Mouse (Mus musculus) C2C12 (cell line): Measurements from ENCODE around the gene Htatip2. TPM values are rescaled to one million over a fixed set of nuclear protein-coding genes. Genes with fewer than 3 reads are reported as not detected.

Source experiments
- H3K27me3 ChIP-seq: one replicate; pipeline ENCODE4 v1.6.1; 2011; ENCODE audit not compliant: control insufficient read depth, insufficient read depth, insufficient read length
- H3K36me3 ChIP-seq: one replicate; pipeline ENCODE4 v1.6.1; 2011; ENCODE audit not compliant: control insufficient read depth, insufficient read depth
- H3K4me3 ChIP-seq: one replicate; pipeline ENCODE4 v1.5.1; 2011; ENCODE audit warnings: mild to moderate bottlenecking, control low read depth; ENCODE audit not compliant: poor library complexity, insufficient read depth, severe bottlenecking
- H3K79me2 ChIP-seq: one replicate; pipeline ENCODE4 v1.6.1; 2011; ENCODE audit not compliant: control insufficient read depth, insufficient read depth
- H3K79me3 ChIP-seq: one replicate; pipeline ENCODE4 v1.6.1; 2011; ENCODE audit warnings: low read depth, control low read depth
- H3ac ChIP-seq: one replicate; pipeline ENCODE3; 2011; ENCODE audit warnings: low read depth; ENCODE audit not compliant: control insufficient read depth, insufficient read length
- CEBPB ChIP-seq: IDR thresholded peaks from one replicate; pipeline ENCODE4 v1.6.1; 2011; ENCODE audit warnings: low read depth, mild to moderate bottlenecking, control low read depth, moderate library complexity
- CTCF ChIP-seq: IDR thresholded peaks from one replicate; pipeline ENCODE4 v1.5.1; 2011; ENCODE audit not compliant: control insufficient read depth, insufficient read depth, insufficient read length
- FOSL1 ChIP-seq: IDR thresholded peaks from one replicate; pipeline ENCODE4 v1.8.0; 2011; ENCODE audit warnings: mild to moderate bottlenecking, low read length; ENCODE audit not compliant: poor library complexity, insufficient read depth, severe bottlenecking
- MAX ChIP-seq: IDR thresholded peaks from one replicate; pipeline ENCODE4 v1.6.1; 2011; ENCODE audit warnings: mild to moderate bottlenecking, control low read depth
- MYOD1 ChIP-seq: IDR thresholded peaks from one replicate; pipeline ENCODE4 v1.6.1; 2011; ENCODE audit warnings: low read depth; ENCODE audit not compliant: control insufficient read depth, insufficient read length
- MYOG ChIP-seq: IDR thresholded peaks from one replicate; pipeline ENCODE4 v1.6.1; 2011; ENCODE audit not compliant: control insufficient read depth, insufficient read length; ENCODE audit errors: extremely low read depth
- USF1 ChIP-seq: IDR thresholded peaks from one replicate; pipeline ENCODE4 v1.6.1; 2011; ENCODE audit warnings: low read depth, mild to moderate bottlenecking, control low read depth, moderate library complexity
- polyA plus RNA-seq: library from polyadenylated mRNA; unstranded; fragments of >200 nt; fragmentation: generic; extraction: Trizol; gene quantifications from one replicate; pipeline ENCODE4 v1.2.1, GENCODE M21; 2012; ENCODE audit warnings: missing spikeins

Htatip2 gene
- polyA plus RNA-seq, 1 experiment: 0.66 TPM

DNA sequence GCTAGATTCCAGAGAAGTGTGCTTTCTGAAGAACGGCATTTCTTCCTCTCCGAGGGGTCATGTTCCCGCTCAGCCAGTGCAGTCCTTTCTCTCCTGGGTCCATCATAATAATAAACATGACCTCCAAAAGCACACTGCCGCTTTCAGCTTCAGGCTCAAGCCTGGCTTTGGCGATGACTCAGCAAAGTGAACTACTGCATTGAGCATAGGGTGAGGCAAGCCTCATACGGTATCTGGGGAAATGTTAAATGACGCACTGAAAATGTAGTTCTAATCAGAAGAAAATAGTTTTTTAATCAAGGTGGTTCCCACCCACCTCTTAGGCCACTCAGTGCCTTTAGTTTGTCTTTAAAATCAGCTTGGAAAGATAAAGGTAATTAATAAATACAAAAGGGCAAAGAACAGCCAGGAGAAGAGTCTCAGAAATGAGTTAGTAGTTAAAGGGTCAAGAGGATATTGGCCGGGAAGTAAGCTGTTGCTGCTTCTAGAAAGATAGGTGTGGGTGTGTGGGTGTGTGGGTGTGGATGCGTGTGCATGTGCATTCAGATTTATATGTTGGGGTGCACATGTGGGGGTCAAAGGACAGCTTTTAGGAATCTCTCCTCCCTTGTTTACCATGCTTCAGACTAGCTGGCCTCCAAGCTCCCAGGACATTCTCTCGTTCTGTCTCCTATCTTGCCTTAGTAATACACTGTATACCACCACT is 5.2 kb downstream of the Htatip2 start:
- Histone ChIP-seq H3K36me3 (no peaks in the 10 kb centered on the region), H3ac (no peak overlapping the region), H3K79me2 (no peaks in the 10 kb centered on the region), H3K27me3 (no peaks in the 10 kb centered on the region), H3K4me3 (no peak overlapping the region), H3K79me3 (no peaks in the 10 kb centered on the region)
- TF ChIP-seq MYOG: no peak
- TF ChIP-seq CTCF: no peak
- TF ChIP-seq MAX: no peak
- no peak for TF ChIP-seq FOSL1
- no peak for TF ChIP-seq CEBPB
- no peak for TF ChIP-seq MYOD1
- TF ChIP-seq USF1: no peak

DNA sequence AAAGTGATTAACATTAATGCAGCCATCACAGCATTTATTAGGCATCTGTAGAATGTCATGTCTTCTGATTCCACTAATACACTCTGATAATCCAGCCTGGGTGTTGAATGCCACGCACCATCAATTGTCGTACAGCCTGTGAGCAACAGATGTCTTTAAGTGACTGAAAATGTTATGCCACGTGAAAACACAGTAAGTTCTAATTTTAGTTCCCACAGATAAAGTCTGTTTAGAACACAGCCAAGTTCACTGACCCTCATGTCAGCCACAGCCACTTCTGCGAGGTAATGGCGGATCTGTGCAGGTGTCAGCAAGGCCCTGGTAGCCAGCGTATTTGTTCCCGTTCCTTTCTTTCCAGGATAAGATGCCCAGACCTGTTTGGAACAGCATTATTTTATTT is 7.3 kb downstream of the Htatip2 start:
- TF ChIP-seq CEBPB: no peak
- no peak for TF ChIP-seq MYOD1
- TF ChIP-seq FOSL1: no peak
- no peak for TF ChIP-seq MYOG
- no peak for TF ChIP-seq MAX
- no peak for TF ChIP-seq CTCF
- no peak for TF ChIP-seq USF1
- Histone ChIP-seq H3K79me2 (no peaks in the 10 kb centered on the region), H3K36me3 (no peaks in the 10 kb centered on the region), H3K79me3 (no peaks in the 10 kb centered on the region), H3K4me3 (no peak overlapping the region), H3K27me3 (no peaks in the 10 kb centered on the region), H3ac (no peak overlapping the region)

DNA sequence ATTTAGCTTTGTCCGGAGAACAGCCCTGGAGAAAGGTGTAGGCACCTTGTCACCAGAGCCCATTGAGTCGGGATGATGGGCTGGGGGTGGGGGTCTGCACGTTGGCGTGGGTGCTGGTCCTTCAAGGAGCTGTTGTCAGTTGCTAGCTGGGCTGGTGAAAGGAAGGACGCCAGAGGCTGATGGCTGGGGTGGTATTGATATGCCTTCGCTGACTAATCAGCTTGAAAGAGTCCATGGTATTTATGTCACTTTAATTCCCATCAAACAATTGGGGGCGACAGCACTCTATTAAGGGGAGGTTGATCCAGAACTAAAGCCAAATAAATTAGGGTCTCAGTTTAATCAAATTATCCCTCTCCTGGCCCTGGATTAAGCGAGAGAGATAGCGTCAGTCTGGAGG is 9.6 kb downstream of the Htatip2 start:
- H3ac ChIP-seq: no peak overlapping the region
- H3K79me3 ChIP-seq: no peaks in the 10 kb centered on the region
- H3K79me2 ChIP-seq: no peaks in the 10 kb centered on the region
- H3K27me3 ChIP-seq: no peaks in the 10 kb centered on the region
- no peak for TF ChIP-seq USF1
- no peak for TF ChIP-seq MYOG
- no peak for TF ChIP-seq CTCF
- no peak for TF ChIP-seq FOSL1
- TF ChIP-seq MYOD1: no peak
- TF ChIP-seq MAX: no peak
- no peak for TF ChIP-seq CEBPB
- no peaks in the 10 kb centered on the region for H3K36me3 ChIP-seq
- no peak overlapping the region for H3K4me3 ChIP-seq

DNA sequence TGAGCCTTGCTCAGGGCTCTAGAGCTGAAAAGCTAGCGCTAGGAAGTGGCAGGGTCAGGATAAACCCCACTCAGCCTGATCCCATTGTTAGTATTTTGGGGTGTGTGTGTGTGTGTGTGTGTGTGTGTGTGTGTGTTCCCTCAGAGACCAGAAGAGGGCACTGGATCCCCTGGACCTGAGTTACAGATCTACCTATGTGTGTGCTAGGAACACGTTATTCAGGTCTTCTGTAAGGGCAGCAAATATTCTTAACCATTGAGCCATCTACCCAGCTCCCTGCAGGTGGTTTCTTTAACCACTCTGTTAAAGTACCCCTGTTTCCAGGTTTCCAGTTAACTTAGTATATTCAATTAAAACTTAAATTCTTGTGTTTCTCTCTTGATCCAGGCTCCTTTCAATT is 15.5 kb downstream of the Htatip2 start:
- TF ChIP-seq FOSL1: no peak
- no peak for TF ChIP-seq USF1

DNA sequence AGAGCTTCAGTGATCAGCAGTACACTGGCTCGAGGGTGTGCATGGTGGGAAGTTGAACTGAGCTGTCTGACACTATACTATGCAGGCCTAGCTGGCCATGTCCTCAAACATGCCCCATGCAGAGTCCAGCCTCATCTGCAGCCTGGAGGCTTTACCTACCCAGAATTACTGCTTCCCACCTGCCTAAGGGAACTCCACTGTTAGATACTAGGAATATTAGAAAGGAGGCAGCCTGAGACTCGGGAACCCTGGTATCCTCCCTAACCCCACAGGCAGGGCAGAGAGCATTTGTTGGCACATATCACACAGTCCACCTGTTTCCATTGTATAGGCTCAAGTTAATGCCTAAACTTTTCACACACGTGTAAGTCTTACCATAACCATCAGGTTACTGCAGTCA is 18.7 kb downstream of the Htatip2 start:
- Histone ChIP-seq H3K79me3 (peaks cover 8% of the 10 kb centered on the region), H3K36me3 (peaks cover 21% of the 10 kb centered on the region), H3K79me2 (peaks cover 16% of the 10 kb centered on the region), H3ac (no peak overlapping the region), H3K27me3 (no peaks in the 10 kb centered on the region), H3K4me3 (no peak overlapping the region)
- no peak for TF ChIP-seq MAX
- no peak for TF ChIP-seq USF1
- no peak for TF ChIP-seq CTCF
- no peak for TF ChIP-seq CEBPB
- no peak for TF ChIP-seq FOSL1
- no peak for TF ChIP-seq MYOG
- no peak for TF ChIP-seq MYOD1

More for the DNA sequence above, 15.5 kb downstream of the Htatip2 start:
- no peaks in the 10 kb centered on the region for H3K27me3 ChIP-seq
- H3K36me3 ChIP-seq: no peaks in the 10 kb centered on the region
- no peak overlapping the region for H3K4me3 ChIP-seq
- peaks cover 8% of the 10 kb centered on the region for H3K79me2 ChIP-seq
- no peak overlapping the region for H3ac ChIP-seq
- peaks cover 4% of the 10 kb centered on the region for H3K79me3 ChIP-seq

DNA sequence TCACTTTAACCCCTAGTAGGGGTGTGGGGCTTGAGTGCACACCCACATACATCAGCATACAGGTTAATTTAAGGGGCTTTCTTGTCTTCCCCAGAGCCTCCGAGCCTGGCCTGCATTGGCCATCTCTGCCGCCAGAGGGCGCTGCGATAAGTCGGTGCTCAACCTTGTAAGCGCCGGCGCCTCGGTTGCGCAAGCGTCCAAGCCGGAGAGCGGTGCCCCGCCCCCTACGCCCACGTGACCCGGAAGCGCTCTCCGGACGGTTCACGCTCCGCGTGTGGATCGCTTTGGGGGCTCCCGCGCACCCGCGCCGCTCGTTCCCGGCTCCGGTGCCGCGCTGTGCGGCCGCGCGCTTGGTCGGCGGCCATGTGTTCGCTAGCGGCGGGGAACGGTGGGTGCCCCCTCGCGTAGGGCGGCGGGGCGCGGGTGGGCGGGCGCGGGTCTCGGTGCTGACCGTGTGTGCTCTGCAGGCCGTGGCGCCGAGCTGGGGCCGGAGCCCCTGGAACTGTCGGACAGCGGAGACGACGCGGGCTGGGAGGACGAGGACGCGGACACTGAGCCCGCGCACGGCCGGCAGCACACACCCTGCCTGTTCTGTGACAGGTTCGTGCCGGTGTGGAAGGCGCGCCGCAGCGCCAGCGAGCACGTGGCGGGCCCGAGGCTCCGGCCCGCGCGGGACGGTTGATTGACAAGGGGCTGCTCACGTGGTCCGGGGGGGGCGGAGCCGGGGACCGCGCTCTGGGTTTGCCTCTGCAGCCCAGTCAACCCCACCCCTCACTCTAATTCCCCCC is 19.4 kb downstream of the Htatip2 start, which contains the start of gene Prmt3:
Gene Prmt3 (plus strand): TSS at position 233 of the 788 bp plus-strand sequence.
- H3K79me3 ChIP-seq: peaks cover 8% of the 10 kb centered on the region
- no peak for TF ChIP-seq FOSL1
- TF ChIP-seq CTCF: peak; percentile 82
- no peak for TF ChIP-seq MYOG
- peak; percentile 98 for TF ChIP-seq CEBPB
- TF ChIP-seq MAX: peak; percentile 94
- TF ChIP-seq USF1: peak; percentile 93
- TF ChIP-seq MYOD1: no peak

More for the DNA sequence above, 19.4 kb downstream of the Htatip2 start, which contains the start of gene Prmt3:
- no peaks in the 10 kb centered on the region for H3K27me3 ChIP-seq
- H3K36me3 ChIP-seq: peaks cover 23% of the 10 kb centered on the region
- peak within 1 kb of the TSS; percentile 99 for H3ac ChIP-seq
- H3K79me2 ChIP-seq: peaks cover 16% of the 10 kb centered on the region
- H3K4me3 ChIP-seq: peak within 1 kb of the TSS; percentile 44
